Mouse (Mus musculus) embryonic facial prominence, embryonic 14.5 days (tissue): ENCODE results near the gene Dctn3. TPM values are rescaled to one million over a fixed set of nuclear protein-coding genes. Genes with fewer than 3 reads are reported as not detected.

Experiments
- ATAC-seq: fragments of 200-750 bp; cut with Nextera tagmentation; 2 replicates; pipeline ENCODE4 v1.8.0; 2017; ENCODE audit warnings: low read depth, moderate number of reproducible peaks, moderate TSS enrichment
- DNase-seq: peaks from one replicate; pipeline ENCODE4 v3.0.0-alpha.2; 2015; ENCODE audit warnings: low spot score
- H3K27ac ChIP-seq: fragments of 300-500 bp; sonication (generic); replicated peaks from 2 replicates; pipeline ENCODE4 v1.5.1; 2014; ENCODE audit warnings: low read depth, mild to moderate bottlenecking, low read length, moderate library complexity
- H3K27me3 ChIP-seq: fragments of 300-500 bp; sonication (generic); replicated peaks from 2 replicates; pipeline ENCODE4 v1.6.1; 2014; ENCODE audit warnings: low read length; ENCODE audit not compliant: control insufficient read depth, insufficient read depth
- H3K36me3 ChIP-seq: fragments of 300-500 bp; sonication (generic); 2 replicates; pipeline ENCODE4 v1.6.1; 2014; ENCODE audit warnings: low read length, mixed read lengths; ENCODE audit not compliant: control insufficient read depth, insufficient read depth
- H3K4me1 ChIP-seq: fragments of 300-500 bp; sonication (generic); 2 replicates; pipeline ENCODE4 v1.6.1; 2014; ENCODE audit warnings: antibody characterized with exemption, low read length; ENCODE audit not compliant: control insufficient read depth, insufficient read depth
- H3K4me2 ChIP-seq: fragments of 300-500 bp; sonication (generic); 2 replicates; pipeline ENCODE4 v1.6.1; 2014; ENCODE audit warnings: low read depth, mild to moderate bottlenecking, low read length, moderate library complexity, mixed read lengths
- H3K4me3 ChIP-seq: fragments of 300-500 bp; sonication (generic); 2 replicates; pipeline ENCODE4 v1.5.1; 2014; ENCODE audit warnings: low read depth, mild to moderate bottlenecking, low read length
- H3K9ac ChIP-seq: fragments of 300-500 bp; sonication (generic); 2 replicates; pipeline ENCODE4 v1.6.1; 2014; ENCODE audit warnings: low read depth, mild to moderate bottlenecking, low read length, moderate library complexity, mixed read lengths
- H3K9me3 ChIP-seq: fragments of 300-500 bp; sonication (generic); 2 replicates; pipeline ENCODE4 v1.6.1; 2016; ENCODE audit warnings: low read length; ENCODE audit not compliant: control insufficient read depth
- WGBS: fragments of 180-500 bp; shearing (Covaris S2); extraction: QIAGEN DNeasy Blood & Tissue Kit; methylation state at CpG from one replicate; pipeline ENCODE4 v1.1.7; 2014; 5-methylcytosine and 5-hydroxymethylcytosine counted together
- polyA plus RNA-seq: library from polyadenylated mRNA; unstranded; fragments of >200 nt; fragmentation: Nextera tagmentation; extraction: Ambion mirVana; gene quantifications from 2 replicates; pipeline ENCODE4 v1.2.1, GENCODE M21; 2014

Gene Dctn3
- polyA plus RNA-seq, 1 experiment from 2014 or later: 112 TPM

- Histone ChIP-seq H3K27me3 (no peaks in the 10 kb centered on the region), H3K4me2 (no peak overlapping the region), H3K4me1 (peaks cover 31% of the 10 kb centered on the region), H3K9me3 (no peaks in the 10 kb centered on the region), H3K9ac (0 out of 2 replicates have a peak overlapping the region, but pooled peaks have one; percentile 31), H3K27ac (no peak overlapping the region), H3K36me3 (no peaks in the 10 kb centered on the region), H3K4me3 (no peak overlapping the region)
- no peak for DNase-seq
- WGBS: 66% methylated on average over 6 of the region's 6 CpGs
- no peak for ATAC-seq
Observed at GRCm38 (mm10) chr4:41678863-41679262, 44.1 kb downstream of the Dctn3 start.

DNA sequence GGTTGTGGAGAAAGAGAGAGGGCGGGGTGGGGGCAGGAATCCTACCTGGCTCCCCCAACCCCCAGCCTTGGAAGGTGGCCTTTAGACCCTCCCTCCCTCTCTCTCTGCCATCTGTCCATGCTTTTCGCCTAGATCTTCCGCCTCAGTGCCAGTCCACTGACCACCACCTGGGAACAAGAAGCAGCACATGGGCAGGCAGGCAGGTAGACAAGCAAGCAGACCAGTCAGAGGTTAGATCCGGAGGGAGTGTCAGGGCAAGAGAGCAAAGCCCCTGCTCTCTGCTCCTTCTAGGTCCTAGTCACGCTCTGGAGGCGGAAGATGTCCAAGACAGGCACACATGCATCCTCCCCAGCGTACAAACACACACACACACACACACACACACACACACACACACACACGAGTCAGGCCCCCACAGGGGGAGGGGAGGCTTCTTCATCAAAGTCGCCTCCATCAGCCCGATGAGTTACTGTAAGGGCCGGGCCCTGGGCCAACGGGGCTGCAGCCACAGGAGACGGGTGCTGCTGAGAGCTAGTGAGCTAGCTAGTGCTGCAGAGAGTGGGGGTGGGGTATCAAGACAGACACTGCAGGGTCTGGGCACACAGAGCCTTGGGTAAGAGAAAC lies 45.9 kb downstream of the Dctn3 start:
- 43% methylated on average over 10 of the region's 13 CpGs for WGBS
- no peak overlapping the region for H3K27ac ChIP-seq
- peak overlapping the region; percentile 28 for H3K9ac ChIP-seq
- no peaks in the 10 kb centered on the region for H3K27me3 ChIP-seq
- DNase-seq: peak; percentile 76
- ATAC-seq: peak; percentile 17; the same call in 1 of the 2 replicates
- H3K4me3 ChIP-seq: no peak overlapping the region
- no peaks in the 10 kb centered on the region for H3K36me3 ChIP-seq
- H3K4me1 ChIP-seq: peaks cover 34% of the 10 kb centered on the region
- H3K9me3 ChIP-seq: no peaks in the 10 kb centered on the region
- no peak overlapping the region for H3K4me2 ChIP-seq

GRCm38 (mm10) chr4:41676248-41677005 lies 46.5 kb downstream of the Dctn3 start:
- no peak overlapping the region; the same call in 1 of the 2 replicates for H3K27ac ChIP-seq
- H3K4me3 ChIP-seq: no peak overlapping the region
- H3K9me3 ChIP-seq: no peaks in the 10 kb centered on the region
- 48% methylated on average over 12 of the region's 17 CpGs for WGBS
- DNase-seq (no peak), ATAC-seq (no peak)
- H3K36me3 ChIP-seq: no peaks in the 10 kb centered on the region
- H3K4me2 ChIP-seq: no peak overlapping the region
- H3K9ac ChIP-seq: peak overlapping the region; percentile 28; the same call in 1 of the 2 replicates
- H3K4me1 ChIP-seq: peaks cover 36% of the 10 kb centered on the region
- H3K27me3 ChIP-seq: no peaks in the 10 kb centered on the region

- no peaks in the 10 kb centered on the region for H3K9me3 ChIP-seq
- no peak overlapping the region for H3K9ac ChIP-seq
- H3K27me3 ChIP-seq: no peaks in the 10 kb centered on the region
- no peak overlapping the region for H3K4me3 ChIP-seq
- H3K4me1 ChIP-seq: peaks cover 27% of the 10 kb centered on the region; the same call in 1 of the 2 replicates
- ATAC-seq (no peak), DNase-seq (no peak)
- H3K36me3 ChIP-seq: no peaks in the 10 kb centered on the region; the same call in 1 of the 2 replicates
- 63% methylated on average over 19 of the region's 19 CpGs for WGBS
- no peak overlapping the region for H3K27ac ChIP-seq
- no peak overlapping the region for H3K4me2 ChIP-seq
Observed at GRCm38 (mm10) chr4:41673186-41673585, 49.8 kb downstream of the Dctn3 start.

GRCm38 (mm10) chr4:41672522-41672963 lies 50.4 kb downstream of the Dctn3 start:
- WGBS: 35% methylated on average over 6 of the region's 8 CpGs
- no peak overlapping the region for H3K9ac ChIP-seq
- H3K4me3 ChIP-seq: no peak overlapping the region
- DNase-seq (no peak), ATAC-seq (no peak; the same call in 1 of the 2 replicates)
- H3K27ac ChIP-seq: no peak overlapping the region
- no peaks in the 10 kb centered on the region; the same call in 1 of the 2 replicates for H3K36me3 ChIP-seq
- peaks cover 25% of the 10 kb centered on the region; the same call in 1 of the 2 replicates for H3K4me1 ChIP-seq
- H3K27me3 ChIP-seq: no peaks in the 10 kb centered on the region
- H3K4me2 ChIP-seq: no peak overlapping the region
- no peaks in the 10 kb centered on the region for H3K9me3 ChIP-seq

DNA sequence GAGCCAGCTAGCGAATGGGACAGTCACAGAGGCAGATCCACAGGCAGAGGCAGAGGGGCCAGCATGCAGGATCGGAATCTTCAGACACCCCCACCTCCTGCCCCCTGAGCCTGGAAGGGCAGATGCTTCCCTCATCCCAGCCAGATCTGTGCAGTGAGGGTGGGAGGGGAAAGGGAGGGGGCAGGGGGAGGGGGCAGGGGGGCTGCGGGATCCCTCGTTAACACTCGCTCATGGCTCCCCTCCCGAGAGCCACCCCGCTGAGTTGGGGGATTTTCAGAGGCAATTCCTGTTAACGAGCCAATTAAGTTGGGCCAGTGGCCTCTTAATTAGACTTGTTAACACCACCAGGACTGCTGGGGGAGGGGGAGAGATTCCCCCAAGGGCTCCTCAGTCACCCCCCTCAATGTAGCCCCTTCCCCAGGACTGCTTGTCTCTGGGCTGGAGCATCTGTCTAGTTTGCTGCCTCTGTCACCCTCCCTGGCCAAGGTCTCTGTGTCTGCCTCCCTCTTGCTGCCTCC lies 50.9 kb downstream of the Dctn3 start:
- Histone ChIP-seq H3K9me3 (no peaks in the 10 kb centered on the region), H3K27me3 (no peaks in the 10 kb centered on the region), H3K4me1 (peaks cover 20% of the 10 kb centered on the region; the same call in 1 of the 2 replicates), H3K27ac (no peak overlapping the region), H3K4me3 (no peak overlapping the region), H3K36me3 (no peaks in the 10 kb centered on the region; the same call in 1 of the 2 replicates), H3K4me2 (no peak overlapping the region), H3K9ac (no peak overlapping the region)
- DNase-seq (peak; percentile 61), ATAC-seq (peak; percentile 64; the same call in 1 of the 2 replicates)
- 29% methylated on average over 2 of the region's 8 CpGs for WGBS

- Histone ChIP-seq H3K4me3 (no peak overlapping the region), H3K9me3 (no peaks in the 10 kb centered on the region), H3K9ac (no peak overlapping the region), H3K36me3 (no peaks in the 10 kb centered on the region; the same call in 1 of the 2 replicates), H3K27me3 (no peaks in the 10 kb centered on the region), H3K27ac (no peak overlapping the region), H3K4me1 (peaks cover 15% of the 10 kb centered on the region; the same call in 1 of the 2 replicates), H3K4me2 (no peak overlapping the region)
- ATAC-seq: 0 out of 2 replicates have a peak, but pooled peaks have one; percentile 2
- DNase-seq: no peak
- 35% methylated on average over 5 of the region's 5 CpGs for WGBS
Observed at GRCm38 (mm10) chr4:41671500-41671899, 51.5 kb downstream of the Dctn3 start.

DNA sequence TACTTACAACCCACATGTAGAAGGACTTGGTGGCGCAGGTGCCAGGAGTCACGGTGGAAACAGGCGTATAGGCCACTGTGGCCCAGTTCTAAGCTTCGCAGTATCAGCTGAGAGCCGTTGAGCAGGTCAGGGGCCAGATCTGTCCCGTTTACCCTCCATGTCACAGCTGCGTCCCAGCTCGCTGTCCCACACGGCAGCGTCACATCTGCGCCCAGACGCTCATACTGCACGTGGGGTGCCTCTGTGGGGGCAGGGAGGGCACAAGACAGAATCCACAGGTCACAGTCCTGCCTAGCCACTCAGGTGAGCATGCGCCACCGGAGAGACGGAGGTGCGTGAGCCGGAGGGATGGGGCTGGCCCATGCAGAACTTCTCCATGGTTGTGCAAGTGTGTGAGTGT lies 52.1 kb downstream of the Dctn3 start:
- H3K9ac ChIP-seq: no peak overlapping the region
- no peak overlapping the region for H3K4me3 ChIP-seq
- ATAC-seq (no peak), DNase-seq (no peak)
- H3K27me3 ChIP-seq: no peaks in the 10 kb centered on the region
- no peaks in the 10 kb centered on the region for H3K9me3 ChIP-seq
- H3K27ac ChIP-seq: no peak overlapping the region
- H3K36me3 ChIP-seq: no peaks in the 10 kb centered on the region; the same call in 1 of the 2 replicates
- no peak overlapping the region for H3K4me2 ChIP-seq
- peaks cover 10% of the 10 kb centered on the region; the same call in 1 of the 2 replicates for H3K4me1 ChIP-seq
- whole genome bisulfite sequencing: 84% methylated on average over 18 of the region's 18 CpGs
